Mouse (Mus musculus) neural tube, embryonic 15.5 days (tissue): Measurements from ENCODE around the gene Maz. TPM values are rescaled to one million over a fixed set of nuclear protein-coding genes. Genes with fewer than 3 reads are reported as not detected.

ENCODE experiments used
- ATAC-seq: fragments of 200-750 bp; cut with Nextera tagmentation; 2 replicates; pipeline ENCODE4 v1.8.0; 2017; ENCODE audit warnings: mild to moderate bottlenecking, moderate TSS enrichment, moderate library complexity; ENCODE audit not compliant: low FRiP score
- H3K27ac ChIP-seq: fragments of 300-500 bp; sonication (generic); replicated peaks from 2 replicates; pipeline ENCODE4 v1.5.1; 2015; ENCODE audit warnings: mild to moderate bottlenecking, inconsistent platforms
- H3K27me3 ChIP-seq: fragments of 300-500 bp; sonication (generic); replicated peaks from 2 replicates; pipeline ENCODE4 v1.6.1; 2015; ENCODE audit warnings: inconsistent platforms
- H3K36me3 ChIP-seq: fragments of 300-500 bp; sonication (generic); 2 replicates; pipeline ENCODE4 v1.6.1; 2015; ENCODE audit warnings: inconsistent platforms
- H3K4me1 ChIP-seq: fragments of 300-500 bp; sonication (generic); 2 replicates; pipeline ENCODE4 v1.6.1; 2015; ENCODE audit warnings: inconsistent platforms
- H3K4me2 ChIP-seq: fragments of 300-500 bp; sonication (generic); 2 replicates; pipeline ENCODE4 v1.6.1; 2015; ENCODE audit warnings: inconsistent platforms, mild to moderate bottlenecking, moderate library complexity
- H3K4me3 ChIP-seq: fragments of 300-500 bp; sonication (generic); replicated peaks from 2 replicates; pipeline ENCODE4 v1.5.1; 2015; ENCODE audit warnings: mild to moderate bottlenecking, inconsistent platforms
- H3K9ac ChIP-seq: fragments of 300-500 bp; sonication (generic); replicated peaks from 2 replicates; pipeline ENCODE4 v1.6.1; 2015; ENCODE audit warnings: mild to moderate bottlenecking, inconsistent platforms
- H3K9me3 ChIP-seq: fragments of 300-500 bp; sonication (generic); replicated peaks from 2 replicates; pipeline ENCODE4 v1.6.1; 2016; ENCODE audit warnings: inconsistent platforms
- WGBS: fragments of 180-500 bp; shearing (Covaris S2); methylation state at CpG from one replicate; pipeline ENCODE4 v1.1.7; 2015; ENCODE audit warnings: mixed read lengths; 5-methylcytosine and 5-hydroxymethylcytosine counted together
- polyA plus RNA-seq: library from polyadenylated mRNA; unstranded; fragments of >200 nt; fragmentation: Nextera tagmentation; extraction: Ambion mirVana; gene quantifications from 2 replicates; pipeline ENCODE4 v1.2.1, GENCODE M21; 2015

The Maz gene
- polyA plus RNA-seq, 1 experiment from 2014 or later, result 82.6 TPM

GRCm38 (mm10) chr7:127020491-127020890 lies 6.3 kb downstream of the Maz start:
- peaks cover 25% of the 10 kb centered on the region for H3K36me3 ChIP-seq
- no peaks in the 10 kb centered on the region for H3K9me3 ChIP-seq
- H3K4me3 ChIP-seq, result peak overlapping the region; percentile 59
- peak overlapping the region; percentile 98 for H3K27ac ChIP-seq
- peaks cover 87% of the 10 kb centered on the region for H3K4me1 ChIP-seq
- peak overlapping the region; percentile 77 for H3K9ac ChIP-seq
- no peaks in the 10 kb centered on the region for H3K27me3 ChIP-seq
- 31% methylated on average over 5 of the region's 5 CpGs for WGBS
- peak overlapping the region; percentile 88 for H3K4me2 ChIP-seq
- ATAC-seq, result no peak

GRCm38 (mm10) chr7:127020031-127020430 lies 6.8 kb downstream of the Maz start:
- Histone ChIP-seq H3K9ac (peak overlapping the region; percentile 77), H3K4me3 (peak overlapping the region; percentile 59), H3K27me3 (no peaks in the 10 kb centered on the region), H3K36me3 (peaks cover 30% of the 10 kb centered on the region), H3K4me1 (peaks cover 90% of the 10 kb centered on the region), H3K27ac (peak overlapping the region; percentile 98), H3K4me2 (peak overlapping the region; percentile 88), H3K9me3 (no peaks in the 10 kb centered on the region)
- ATAC-seq, result no peak
- WGBS, result 55% methylated on average over 3 of the region's 3 CpGs

GRCm38 (mm10) chr7:127019306-127019960 lies 7.4 kb downstream of the Maz start:
- Histone ChIP-seq H3K9ac (peak overlapping the region; percentile 77), H3K9me3 (no peaks in the 10 kb centered on the region), H3K36me3 (peaks cover 32% of the 10 kb centered on the region), H3K27ac (peak overlapping the region; percentile 98), H3K27me3 (no peaks in the 10 kb centered on the region), H3K4me3 (peak overlapping the region; percentile 59), H3K4me1 (peaks cover 90% of the 10 kb centered on the region), H3K4me2 (peak overlapping the region; percentile 88)
- 77% methylated on average over 14 of the region's 14 CpGs for WGBS
- no peak for ATAC-seq

GRCm38 (mm10) chr7:127018416-127019305 lies 8.2 kb downstream of the Maz start:
- H3K4me1 ChIP-seq, result peaks cover 90% of the 10 kb centered on the region
- H3K36me3 ChIP-seq, result peaks cover 32% of the 10 kb centered on the region
- peak overlapping the region; percentile 88 for H3K4me2 ChIP-seq
- WGBS, result 88% methylated on average over 15 of the region's 15 CpGs
- no peaks in the 10 kb centered on the region for H3K27me3 ChIP-seq
- peak overlapping the region; percentile 92 for H3K9ac ChIP-seq
- peak overlapping the region; percentile 98 for H3K27ac ChIP-seq
- ATAC-seq, result no peak
- H3K4me3 ChIP-seq, result peak overlapping the region; percentile 68; the same call in 1 of the 2 replicates
- no peaks in the 10 kb centered on the region for H3K9me3 ChIP-seq

GRCm38 (mm10) chr7:127017950-127018345 lies 8.9 kb downstream of the Maz start:
- no peak for ATAC-seq
- Histone ChIP-seq H3K27me3 (no peaks in the 10 kb centered on the region), H3K27ac (peak overlapping the region; percentile 98), H3K9ac (peak overlapping the region; percentile 92; the same call in 1 of the 2 replicates), H3K4me3 (peak overlapping the region; percentile 68), H3K4me1 (peaks cover 88% of the 10 kb centered on the region), H3K36me3 (peaks cover 34% of the 10 kb centered on the region), H3K9me3 (no peaks in the 10 kb centered on the region), H3K4me2 (peak overlapping the region; percentile 88)
- WGBS, result 62% methylated on average over 6 of the region's 6 CpGs

- H3K27me3 ChIP-seq, result no peaks in the 10 kb centered on the region
- peak within 1 kb of the TSS; percentile 92 for H3K9ac ChIP-seq
- peak within 1 kb of the TSS; percentile 98 for H3K27ac ChIP-seq
- H3K4me3 ChIP-seq, result peak within 1 kb of the TSS; percentile 68
- no peaks in the 10 kb centered on the region for H3K9me3 ChIP-seq
- peaks cover 29% of the 10 kb centered on the region for H3K36me3 ChIP-seq
- H3K4me2 ChIP-seq, result peak within 1 kb of the TSS; percentile 88
- peaks cover 81% of the 10 kb centered on the region for H3K4me1 ChIP-seq
- WGBS, result 3% methylated on average over 39 of the region's 39 CpGs
- ATAC-seq, result peak; percentile 86
These were observed 9.6 kb downstream of the Maz start, which contains the start of gene Pagr1a for GRCm38 (mm10) chr7:127016971-127017949. Gene Pagr1a, minus strand, starts transcription at chr7:127017352.

- Histone ChIP-seq H3K4me2 (peak overlapping the region; percentile 88), H3K9ac (peak overlapping the region; percentile 92), H3K9me3 (no peaks in the 10 kb centered on the region), H3K4me1 (peaks cover 74% of the 10 kb centered on the region), H3K27me3 (no peaks in the 10 kb centered on the region), H3K4me3 (peak overlapping the region; percentile 68), H3K36me3 (peaks cover 24% of the 10 kb centered on the region), H3K27ac (peak overlapping the region; percentile 98)
- 0% methylated on average over 22 of the region's 22 CpGs for WGBS
- peak; percentile 57 for ATAC-seq
These were observed 10.3 kb downstream of the Maz start for GRCm38 (mm10) chr7:127016486-127016938.

- peaks cover 24% of the 10 kb centered on the region for H3K36me3 ChIP-seq
- H3K4me3 ChIP-seq, result peak within 1 kb of the TSS; percentile 68
- H3K27ac ChIP-seq, result peak within 1 kb of the TSS; percentile 98
- no peaks in the 10 kb centered on the region for H3K9me3 ChIP-seq
- H3K27me3 ChIP-seq, result no peaks in the 10 kb centered on the region
- ATAC-seq, result no peak
- peaks cover 72% of the 10 kb centered on the region for H3K4me1 ChIP-seq
- H3K9ac ChIP-seq, result peak within 1 kb of the TSS; percentile 92
- peak within 1 kb of the TSS; percentile 88 for H3K4me2 ChIP-seq
These were observed 10.6 kb downstream of the Maz start, which contains the start of gene Pagr1b for GRCm38 (mm10) chr7:127016481-127016485. Gene Pagr1b, minus strand, starts transcription at chr7:127016484.

- Histone ChIP-seq H3K4me2 (peak overlapping the region; percentile 88), H3K27me3 (no peaks in the 10 kb centered on the region), H3K27ac (peak overlapping the region; percentile 98), H3K9ac (peak overlapping the region; percentile 92), H3K4me1 (peaks cover 70% of the 10 kb centered on the region), H3K4me3 (peak overlapping the region; percentile 68), H3K9me3 (no peaks in the 10 kb centered on the region), H3K36me3 (peaks cover 24% of the 10 kb centered on the region)
- 0 out of 2 replicates have a peak, but pooled peaks have one; percentile 1 for ATAC-seq
- WGBS, result 3% methylated on average over 10 of the region's 10 CpGs
These were observed 10.8 kb downstream of the Maz start for GRCm38 (mm10) chr7:127016081-127016480.

GRCm38 (mm10) chr7:127014993-127015392 lies 11.8 kb downstream of the Maz start:
- peak overlapping the region; percentile 88 for H3K4me2 ChIP-seq
- H3K4me1 ChIP-seq, result peaks cover 59% of the 10 kb centered on the region

GRCm38 (mm10) chr7:127014320-127014719 lies 12.5 kb downstream of the Maz start, which contains the start of gene Mvp:
Gene Mvp, minus strand, starts transcription at chr7:127014621.
- H3K27ac ChIP-seq, result no peak within 1 kb of the TSS
- no peak for ATAC-seq
- H3K4me3 ChIP-seq, result peak within 1 kb of the TSS; percentile 68
- no peaks in the 10 kb centered on the region for H3K27me3 ChIP-seq
- peaks cover 24% of the 10 kb centered on the region for H3K36me3 ChIP-seq
- H3K9me3 ChIP-seq, result no peaks in the 10 kb centered on the region
- H3K9ac ChIP-seq, result peak within 1 kb of the TSS; percentile 92; the same call in 1 of the 2 replicates
- H3K4me2 ChIP-seq, result peak within 1 kb of the TSS; percentile 88
- WGBS, result 64% methylated on average over 11 of the region's 11 CpGs
- peaks cover 53% of the 10 kb centered on the region for H3K4me1 ChIP-seq

More at GRCm38 (mm10) chr7:127014993-127015392, 11.8 kb downstream of the Maz start:
- no peaks in the 10 kb centered on the region for H3K9me3 ChIP-seq
- no peak for ATAC-seq
- H3K27me3 ChIP-seq, result no peaks in the 10 kb centered on the region
- H3K27ac ChIP-seq, result no peak overlapping the region
- 0 out of 2 replicates have a peak overlapping the region, but pooled peaks have one; percentile 68 for H3K4me3 ChIP-seq
- H3K9ac ChIP-seq, result peak overlapping the region; percentile 92; the same call in 1 of the 2 replicates
- H3K36me3 ChIP-seq, result peaks cover 24% of the 10 kb centered on the region
- whole genome bisulfite sequencing, result 97% methylated on average over 12 of the region's 12 CpGs
